Mouse (Mus musculus) MEL-GATA-1-ER (cell line): ENCODE measurements around the gene Pnmal2.
"Not testable (repeated sequence)": the region's sequence is repeated elsewhere in the genome, so short reads cannot be mapped to it uniquely, and the experiment has no call there.

Experiments used
- DNase-seq: peaks from one replicate; pipeline ENCODE4 v3.0.0-alpha.2; 2012; ENCODE audit warnings: low read depth; ENCODE audit errors: extremely low read depth

The Pnmal2 gene

DNA sequence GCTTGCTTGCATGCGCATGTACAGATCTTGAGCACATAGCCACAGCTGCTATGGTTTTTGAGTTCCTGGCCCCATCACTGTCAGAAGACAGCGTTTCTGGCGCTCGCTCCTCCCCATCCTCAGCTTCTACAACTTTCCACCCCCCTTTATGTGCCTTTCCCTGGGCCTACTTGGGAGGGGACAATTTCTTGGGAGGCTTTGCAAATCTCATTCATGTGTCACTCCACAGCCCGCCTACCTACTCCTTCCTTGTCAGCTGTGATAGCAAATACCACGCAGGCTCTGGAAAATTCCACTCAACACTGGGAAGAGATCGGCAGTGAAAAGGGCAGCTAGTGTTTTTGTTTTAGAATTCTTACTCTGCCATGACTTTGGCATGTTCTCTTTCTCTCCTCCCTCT lies 4.2 kb upstream of the Pnmal2 start:
- DNase-seq, result no peak

DNA sequence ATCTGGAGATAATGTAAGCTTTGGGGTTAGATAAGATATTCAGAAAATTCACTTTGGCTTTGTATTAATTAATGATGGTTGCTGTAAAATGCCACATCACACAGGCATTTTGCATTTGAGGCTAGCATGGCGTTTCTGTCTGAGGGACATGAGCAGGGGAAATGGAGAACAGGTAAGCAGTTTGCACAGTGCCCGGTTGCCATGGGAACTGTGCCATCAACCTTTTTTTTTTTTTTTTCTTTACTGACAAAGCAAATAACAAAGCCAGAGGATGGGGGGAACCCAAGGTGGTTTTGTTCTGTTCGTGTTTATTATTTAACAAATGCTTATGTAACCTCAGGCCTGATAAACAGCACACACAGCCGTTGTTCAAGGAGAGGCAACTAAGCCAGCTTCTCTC lies 1.6 kb upstream of the Pnmal2 start:
- no peak for DNase-seq

DNA sequence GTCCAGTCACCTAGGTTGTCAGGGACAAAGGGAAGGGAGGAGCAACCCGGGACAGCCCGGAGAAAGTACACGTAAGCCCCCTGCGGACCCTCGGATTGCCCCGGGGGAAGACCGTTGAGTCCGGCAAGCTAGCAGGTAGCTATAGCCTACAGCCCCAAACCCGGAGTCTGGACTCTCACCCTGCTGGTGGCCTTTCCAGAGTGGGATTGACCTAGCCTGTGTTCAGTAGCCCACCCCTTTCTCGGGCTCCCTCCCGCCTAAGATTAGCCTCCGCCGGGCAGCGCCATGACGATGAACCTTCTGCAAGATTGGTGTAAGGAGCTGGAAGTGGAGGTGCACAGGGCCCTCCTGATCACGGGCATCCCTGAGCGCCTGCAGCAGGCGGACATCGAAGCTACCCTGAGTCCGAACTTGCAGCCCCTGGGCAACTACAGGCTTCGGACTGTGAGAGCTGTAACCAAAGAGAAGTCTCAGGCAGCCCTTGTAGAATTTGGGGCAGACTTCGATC lies 380 bp downstream of the Pnmal2 start:
- no peak for DNase-seq

DNA sequence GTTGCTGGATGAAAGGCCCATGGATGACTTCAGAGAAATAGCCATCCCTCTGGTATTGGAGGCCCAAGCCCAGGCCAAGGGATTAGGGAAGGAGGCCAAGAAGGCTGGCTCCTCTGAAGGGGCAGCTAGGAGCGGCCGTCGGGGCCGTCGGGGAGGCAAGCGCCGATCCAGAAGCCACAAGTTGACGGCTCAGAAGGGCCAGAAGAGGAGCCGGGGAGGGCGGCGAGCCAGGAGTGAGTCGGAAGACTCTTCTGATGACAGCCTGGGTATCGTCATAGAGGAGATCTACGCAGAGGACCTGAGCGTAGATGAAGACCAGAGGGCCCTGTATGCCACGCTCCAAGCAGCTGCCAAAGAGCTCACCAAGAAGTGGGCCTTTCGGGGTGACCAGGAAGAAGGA lies 937 bp downstream of the Pnmal2 start:
- no peak for DNase-seq

GRCm38 (mm10) chr7:16946441-16947348 lies 2.2 kb downstream of the Pnmal2 start:
- no peak for DNase-seq

DNA sequence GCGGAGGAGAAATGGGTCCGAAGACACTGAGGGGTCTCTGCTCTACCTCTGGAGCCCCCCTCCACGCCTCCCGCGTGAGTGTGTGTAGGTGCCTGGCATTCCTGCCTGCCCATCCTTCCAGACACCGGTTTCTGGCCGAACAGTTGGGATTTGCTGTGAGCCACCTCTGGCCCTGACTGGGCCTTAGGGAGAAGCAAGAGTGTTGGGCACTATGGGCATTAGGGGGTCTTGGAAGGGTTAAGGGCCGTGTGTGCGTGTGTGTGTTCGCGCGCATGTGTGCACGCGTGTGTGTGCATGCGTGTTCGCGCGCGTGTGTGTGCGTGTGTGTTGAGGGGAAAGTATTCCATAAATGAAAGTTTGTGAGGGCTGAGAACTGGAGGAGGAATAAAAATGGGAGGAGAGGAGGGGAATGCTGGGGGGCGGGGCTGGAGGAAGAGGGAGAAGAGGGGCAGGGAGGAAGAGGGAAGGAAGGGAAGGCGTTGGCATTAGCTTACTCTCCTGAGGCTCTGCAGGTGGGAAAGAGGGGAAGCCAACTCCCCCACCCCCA lies 2.9 kb downstream of the Pnmal2 start:
- DNase-seq, result no peak

DNA sequence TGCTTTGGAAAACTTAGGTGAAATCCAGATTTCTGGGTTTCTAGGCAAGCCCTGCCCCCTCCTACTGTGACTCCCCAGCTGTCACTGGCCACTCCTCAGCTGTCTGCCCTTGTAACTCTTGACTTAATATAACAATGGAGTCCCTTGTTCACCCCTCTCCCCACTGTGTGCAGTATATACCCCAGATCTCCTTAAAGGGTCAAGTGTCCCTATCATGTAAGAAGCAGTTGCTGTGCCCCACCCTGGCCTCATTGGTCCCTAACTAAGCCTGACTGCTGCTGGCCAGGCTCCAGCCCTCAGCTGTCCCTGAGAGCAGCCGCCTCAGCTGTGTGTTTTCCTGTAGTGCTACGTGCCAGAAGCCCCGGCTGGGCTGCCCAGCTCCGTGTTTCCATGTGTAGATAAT lies 3.5 kb downstream of the Pnmal2 start:
- no peak for DNase-seq

GRCm38 (mm10) chr7:16948923-16949458 lies 4.5 kb downstream of the Pnmal2 start:
- DNase-seq, result no peak

- peak; percentile 60 for DNase-seq
These were observed 5.7 kb downstream of the Pnmal2 start for GRCm38 (mm10) chr7:16949908-16950841.

DNA sequence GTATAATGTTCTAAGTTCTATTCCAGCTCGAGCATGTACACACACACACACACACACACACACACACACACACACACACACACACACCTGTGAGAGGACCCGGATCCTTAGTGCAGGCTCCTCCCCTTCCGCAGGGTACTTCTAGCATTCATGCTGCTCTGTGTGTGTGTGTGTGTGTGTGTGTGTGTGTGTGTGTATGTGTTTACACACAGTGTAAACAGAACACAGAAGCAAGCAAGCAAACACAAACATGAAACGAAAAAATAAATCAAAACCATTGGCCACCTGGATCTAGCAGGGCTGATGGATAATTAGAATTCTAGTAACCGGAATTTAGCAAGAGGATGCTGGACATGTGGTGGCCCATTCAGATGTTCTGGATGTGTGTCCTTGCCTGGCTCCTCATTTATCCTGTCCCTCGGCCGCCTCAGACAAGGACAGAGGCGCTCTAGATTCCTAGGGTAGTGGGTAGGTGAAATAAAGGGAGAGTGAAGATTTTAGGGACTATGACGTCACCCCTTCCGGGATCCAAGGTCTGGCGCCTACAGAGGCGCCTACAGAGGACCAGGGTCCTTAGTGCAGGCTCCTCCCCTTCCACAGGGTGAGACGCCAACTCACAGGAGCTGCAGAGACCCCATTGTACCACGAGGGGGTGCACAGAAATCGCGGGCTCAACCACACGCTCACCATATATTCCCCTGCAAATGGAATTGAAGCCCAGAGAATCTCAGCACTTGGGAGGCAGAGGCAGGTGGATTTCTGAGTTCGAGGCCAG lies 6.6 kb downstream of the Pnmal2 start:
- DNase-seq, result peak; percentile 84

GRCm38 (mm10) chr7:16953776-16954175 lies 9.3 kb downstream of the Pnmal2 start:
- DNase-seq, result not testable (repeated sequence)

DNA sequence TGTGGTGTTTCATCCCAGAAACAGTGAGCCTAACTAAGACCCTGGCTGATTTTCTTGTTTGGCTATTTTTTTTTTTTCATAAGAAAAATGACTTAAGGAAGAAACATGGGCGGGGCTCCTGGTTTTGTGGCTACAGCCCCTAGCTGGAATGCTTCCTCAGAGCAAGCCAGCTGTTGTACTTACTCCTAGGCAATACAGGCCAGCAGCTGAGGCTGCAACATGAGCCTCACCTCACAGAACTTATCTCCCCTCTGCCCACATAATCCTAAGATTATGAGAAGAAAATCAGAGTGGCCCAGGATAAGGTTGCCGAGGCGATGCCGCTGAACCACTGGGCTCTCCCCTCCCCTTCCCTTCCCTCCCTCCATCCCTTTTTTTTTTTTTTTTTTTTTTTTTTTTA lies 11.2 kb downstream of the Pnmal2 start:
- DNase-seq, result no peak

DNA sequence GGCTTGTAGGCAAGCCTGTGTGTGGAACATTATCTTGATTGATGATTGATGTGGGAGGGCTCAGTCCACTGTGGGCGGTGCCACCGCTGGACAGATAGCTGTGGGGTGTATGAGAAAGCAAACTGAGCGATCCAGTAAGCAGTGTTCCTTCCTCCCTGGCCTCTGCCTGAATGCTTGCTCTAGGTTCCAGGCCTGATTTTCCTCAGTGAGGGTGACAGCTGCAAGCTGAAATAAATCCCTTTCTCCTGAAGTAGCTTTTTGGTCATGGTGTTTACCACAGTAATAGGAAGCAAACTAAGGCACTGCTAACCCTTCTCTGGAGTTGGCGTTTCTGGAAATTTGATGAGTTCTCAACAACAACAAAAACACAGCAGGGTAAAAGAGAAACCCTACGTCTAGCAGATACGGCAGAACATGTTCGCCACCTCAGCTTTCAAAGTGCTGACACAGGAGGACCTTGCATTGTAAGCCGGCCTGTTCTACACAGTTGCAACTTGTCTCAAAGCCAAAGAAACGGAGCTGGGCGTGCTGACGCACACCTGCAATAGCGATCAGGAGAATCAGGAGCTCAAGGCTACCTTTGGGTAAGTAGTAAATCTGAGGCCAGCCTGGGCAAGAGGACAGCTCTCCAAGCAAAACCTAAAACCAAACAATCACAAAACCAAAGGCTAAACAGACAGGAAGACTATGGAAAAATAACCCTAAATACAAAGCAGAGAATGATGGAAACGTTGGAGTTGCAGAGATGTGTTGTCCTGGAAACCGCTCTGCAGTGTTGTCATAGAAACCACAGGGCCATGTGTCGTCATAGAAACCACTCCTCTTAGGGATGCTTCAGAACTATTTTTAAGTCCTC lies 12.2 kb downstream of the Pnmal2 start:
- DNase-seq, result no peak

GRCm38 (mm10) chr7:16959539-16960187 lies 15.2 kb downstream of the Pnmal2 start, which contains the start of gene Pnmal1:
Gene Pnmal1 (plus strand): TSS chr7:16959679.
- DNase-seq, result no peak

DNA sequence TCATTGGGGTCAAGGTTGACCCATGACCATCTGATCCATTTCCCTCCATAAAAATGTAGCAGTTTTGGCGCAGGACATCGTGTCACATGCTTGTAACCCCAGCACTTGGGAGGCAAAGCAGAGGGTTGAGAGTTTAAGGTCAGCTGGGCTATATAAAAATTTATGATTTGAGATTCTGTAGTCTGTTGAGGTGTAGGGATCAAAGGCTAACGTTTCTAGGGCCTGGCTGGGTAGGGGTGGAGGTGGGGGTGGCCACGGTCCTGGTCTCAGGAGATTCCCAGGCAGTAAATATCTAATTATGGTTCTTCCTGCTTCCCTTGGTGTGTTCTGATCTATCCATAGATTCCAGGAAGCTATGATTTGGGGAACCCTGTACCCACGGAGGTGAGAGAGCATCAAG lies 17.2 kb downstream of the Pnmal2 start:
- no peak for DNase-seq

DNA sequence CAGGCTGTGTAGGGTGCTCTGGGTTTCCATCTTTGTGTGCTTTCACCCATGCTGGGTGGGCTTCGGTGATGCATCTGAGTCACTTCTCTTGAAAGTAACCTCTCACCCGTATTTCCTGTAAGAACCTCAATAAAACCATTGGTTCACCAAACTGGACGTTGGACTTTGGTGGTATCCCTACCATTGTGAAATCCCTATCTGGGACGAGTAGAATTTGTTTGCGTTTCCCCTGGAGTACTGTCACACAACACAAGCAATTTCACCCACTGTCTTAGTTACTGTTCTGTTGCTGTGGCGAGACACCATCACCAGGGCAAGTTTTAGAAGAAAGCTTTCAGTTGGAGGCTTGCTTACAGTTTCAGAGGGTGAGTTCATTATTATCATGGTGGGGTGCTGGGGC lies 23.9 kb downstream of the Pnmal2 start:
- no peak for DNase-seq

- DNase-seq, result no peak
These were observed 26.7 kb downstream of the Pnmal2 start for GRCm38 (mm10) chr7:16971160-16971559.

DNA sequence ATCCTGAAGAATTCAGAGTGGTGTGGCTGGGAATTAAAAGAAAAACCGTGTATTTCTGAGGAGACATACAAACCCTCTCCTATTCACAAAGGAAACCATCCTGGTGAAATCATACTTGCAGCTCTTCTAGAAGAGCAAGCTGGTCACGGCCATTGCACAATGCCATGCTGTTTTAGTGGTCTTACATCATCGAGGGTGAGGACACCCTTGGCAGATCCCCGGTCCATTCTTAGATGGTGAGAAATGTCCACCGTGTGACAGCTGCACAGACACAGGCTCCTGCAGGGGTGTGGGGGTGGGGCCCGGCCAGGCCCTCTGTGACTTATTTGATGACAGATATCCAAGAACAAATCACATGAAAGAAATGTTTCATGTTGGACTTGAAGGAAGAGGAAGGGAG lies 29.5 kb downstream of the Pnmal2 start:
- no peak for DNase-seq

DNA sequence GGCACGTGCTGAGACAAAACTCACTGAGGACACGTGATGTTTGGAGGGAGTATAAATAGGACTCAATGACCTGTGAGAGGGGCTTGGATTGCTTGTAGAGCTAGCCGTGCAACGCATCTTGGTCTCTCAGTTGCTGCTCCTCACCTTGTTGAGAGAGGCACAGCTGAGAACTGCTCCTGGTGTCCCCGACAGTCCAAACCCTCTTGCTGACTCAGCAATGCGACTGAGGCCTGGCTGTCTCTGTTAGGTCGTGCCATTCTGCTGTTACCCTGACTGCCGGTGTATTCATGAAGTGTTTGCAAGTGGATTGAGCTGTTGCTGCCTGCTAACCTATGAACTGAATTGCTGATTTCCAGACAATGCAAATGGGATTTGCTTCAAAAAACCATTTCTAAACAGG lies 31.8 kb downstream of the Pnmal2 start:
- no peak for DNase-seq
